Mouse (Mus musculus) intestine, postnatal 0 days (tissue): Measurements from ENCODE around the gene Cntn5. TPM values are rescaled to one million over a fixed set of nuclear protein-coding genes. Genes with fewer than 3 reads are reported as not detected.
A peak's percentile ranks its signal among the peaks of the same experiment; 100 is the strongest.

ENCODE experiments used
- ATAC-seq: fragments of 200-750 bp; cut with Nextera tagmentation; 2 replicates; pipeline ENCODE4 v1.8.0; 2017; ENCODE audit warnings: mild to moderate bottlenecking, moderate TSS enrichment, moderate library complexity
- H3K27ac ChIP-seq: fragments of 300-500 bp; sonication (generic); 2 replicates; pipeline ENCODE4 v1.5.1; 2014; ENCODE audit warnings: mild to moderate bottlenecking, low read depth, low read length, moderate library complexity
- H3K27me3 ChIP-seq: fragments of 300-500 bp; sonication (generic); replicated peaks from 2 replicates; pipeline ENCODE4 v1.6.1; 2014; ENCODE audit warnings: low read length, mixed read lengths; ENCODE audit not compliant: control insufficient read depth, insufficient read depth
- H3K36me3 ChIP-seq: fragments of 300-500 bp; sonication (generic); 2 replicates; pipeline ENCODE4 v1.6.1; 2014; ENCODE audit warnings: mild to moderate bottlenecking, moderate library complexity; ENCODE audit not compliant: control insufficient read depth, insufficient read depth
- H3K4me1 ChIP-seq: fragments of 300-500 bp; sonication (generic); replicated peaks from 2 replicates; pipeline ENCODE4 v1.6.1; 2014; ENCODE audit warnings: antibody characterized with exemption, low read length, mixed read lengths; ENCODE audit not compliant: control insufficient read depth, insufficient read depth
- H3K4me2 ChIP-seq: fragments of 300-500 bp; sonication (generic); replicated peaks from 2 replicates; pipeline ENCODE4 v1.6.1; 2014; ENCODE audit warnings: low read depth, mild to moderate bottlenecking, moderate library complexity
- H3K4me3 ChIP-seq: fragments of 300-500 bp; sonication (generic); 2 replicates; pipeline ENCODE4 v1.5.1; 2014; ENCODE audit warnings: low read depth, low read length
- H3K9ac ChIP-seq: fragments of 300-500 bp; sonication (generic); 2 replicates; pipeline ENCODE4 v1.6.1; 2014; ENCODE audit warnings: mild to moderate bottlenecking, low read depth, low read length
- H3K9me3 ChIP-seq: fragments of 300-500 bp; sonication (generic); 2 replicates; pipeline ENCODE4 v1.6.1; 2016; ENCODE audit warnings: mixed run types; ENCODE audit not compliant: control insufficient read depth
- CTCF ChIP-seq: sonication (generic); IDR thresholded peaks from 2 replicates; pipeline ENCODE4 v1.5.1; 2016; ENCODE audit warnings: low read depth, mild to moderate bottlenecking, control low read depth, antibody characterized with exemption, moderate library complexity
- WGBS: fragments of 180-500 bp; shearing (Covaris S2); extraction: QIAGEN DNeasy Blood & Tissue Kit; methylation state at CpG from one replicate; pipeline ENCODE4 v1.1.7; 2014; 5-methylcytosine and 5-hydroxymethylcytosine counted together
- polyA plus RNA-seq: library from polyadenylated mRNA; unstranded; fragments of >200 nt; fragmentation: Nextera tagmentation; extraction: Ambion mirVana; gene quantifications from 2 replicates; pipeline ENCODE4 v1.2.1, GENCODE M21; 2015

Gene Cntn5
- 0.75 and 0.87 TPM in 2 replicates for polyA plus RNA-seq

- ATAC-seq, result no peak
- Histone ChIP-seq H3K27me3 (no peaks in the 10 kb centered on the region), H3K4me2 (no peak within 1 kb of the TSS), H3K36me3 (no peaks in the 10 kb centered on the region), H3K4me3 (no peak within 1 kb of the TSS), H3K9me3 (no peaks in the 10 kb centered on the region), H3K9ac (no peak within 1 kb of the TSS), H3K27ac (no peak within 1 kb of the TSS), H3K4me1 (no peaks in the 10 kb centered on the region)
- no peak for TF ChIP-seq CTCF
- WGBS, result 5% methylated on average over 28 of the region's 28 CpGs
Measured at GRCm38 (mm10) chr9:10904616-10905363, at the start of gene Cntn5. Gene Cntn5 (minus strand): TSS chr9:10904775.

- no peak for ATAC-seq
- no peaks in the 10 kb centered on the region for H3K9me3 ChIP-seq
- no peak overlapping the region for H3K4me2 ChIP-seq
- no peaks in the 10 kb centered on the region for H3K4me1 ChIP-seq
- H3K9ac ChIP-seq, result no peak overlapping the region
- TF ChIP-seq CTCF, result no peak
- H3K36me3 ChIP-seq, result no peaks in the 10 kb centered on the region
- no peak overlapping the region for H3K27ac ChIP-seq
- no peaks in the 10 kb centered on the region for H3K27me3 ChIP-seq
- no peak overlapping the region for H3K4me3 ChIP-seq
Measured at GRCm38 (mm10) chr9:10950470-10950869, 45.9 kb upstream of the Cntn5 start.

GRCm38 (mm10) chr9:10909573-10909972 lies 5.0 kb upstream of the Cntn5 start:
- no peak overlapping the region for H3K4me3 ChIP-seq
- no peaks in the 10 kb centered on the region for H3K27me3 ChIP-seq
- no peak overlapping the region for H3K27ac ChIP-seq
- H3K4me1 ChIP-seq, result no peaks in the 10 kb centered on the region
- H3K4me2 ChIP-seq, result no peak overlapping the region
- H3K36me3 ChIP-seq, result no peaks in the 10 kb centered on the region
- no peak overlapping the region for H3K9ac ChIP-seq
- H3K9me3 ChIP-seq, result no peaks in the 10 kb centered on the region
- peak; percentile 33; the same call in 1 of the 2 replicates for ATAC-seq
- WGBS, result 29% methylated on average over 5 of the region's 5 CpGs
- peak; percentile 77 for TF ChIP-seq CTCF

GRCm38 (mm10) chr9:10905696-10906095 lies 1.1 kb upstream of the Cntn5 start:
- H3K27me3 ChIP-seq, result no peaks in the 10 kb centered on the region
- 69% methylated on average over 9 of the region's 9 CpGs for WGBS
- H3K4me2 ChIP-seq, result no peak overlapping the region
- H3K9ac ChIP-seq, result no peak overlapping the region
- H3K9me3 ChIP-seq, result no peaks in the 10 kb centered on the region
- no peak overlapping the region for H3K27ac ChIP-seq
- no peak for TF ChIP-seq CTCF
- no peaks in the 10 kb centered on the region for H3K36me3 ChIP-seq
- no peak for ATAC-seq
- no peaks in the 10 kb centered on the region for H3K4me1 ChIP-seq
- no peak overlapping the region for H3K4me3 ChIP-seq

- no peaks in the 10 kb centered on the region for H3K27me3 ChIP-seq
- no peak overlapping the region for H3K4me2 ChIP-seq
- H3K9me3 ChIP-seq, result no peaks in the 10 kb centered on the region
- no peak for ATAC-seq
- H3K27ac ChIP-seq, result no peak overlapping the region
- 75% methylated on average over 1 of the region's 1 CpGs for WGBS
- no peaks in the 10 kb centered on the region for H3K36me3 ChIP-seq
- no peak overlapping the region for H3K4me3 ChIP-seq
- TF ChIP-seq CTCF, result no peak
- no peaks in the 10 kb centered on the region for H3K4me1 ChIP-seq
- no peak overlapping the region for H3K9ac ChIP-seq
Measured at GRCm38 (mm10) chr9:10879758-10880157, 24.8 kb downstream of the Cntn5 start.

GRCm38 (mm10) chr9:10873881-10874280 lies 30.7 kb downstream of the Cntn5 start:
- Histone ChIP-seq H3K36me3 (no peaks in the 10 kb centered on the region), H3K9me3 (no peaks in the 10 kb centered on the region), H3K27me3 (no peaks in the 10 kb centered on the region), H3K4me1 (no peaks in the 10 kb centered on the region), H3K4me2 (no peak overlapping the region), H3K27ac (no peak overlapping the region), H3K9ac (no peak overlapping the region), H3K4me3 (no peak overlapping the region)
- no peak for TF ChIP-seq CTCF
- ATAC-seq, result no peak
- WGBS, result 73% methylated on average over 3 of the region's 3 CpGs
